Mouse (Mus musculus) mouse trophoblast stem cell (cell line): ENCODE measurements around the gene Myo18b.

ENCODE experiments used
- in situ Hi-C, 2 experiments: fragments of 300-500 bp; cut with MseI, MboI; formaldehyde crosslinking; loops; 2 replicates in 1 of 2; 3 replicates in 1 of 2; pipeline ENCODE4 v1.15.1; 2025

Gene Myo18b

DNA sequence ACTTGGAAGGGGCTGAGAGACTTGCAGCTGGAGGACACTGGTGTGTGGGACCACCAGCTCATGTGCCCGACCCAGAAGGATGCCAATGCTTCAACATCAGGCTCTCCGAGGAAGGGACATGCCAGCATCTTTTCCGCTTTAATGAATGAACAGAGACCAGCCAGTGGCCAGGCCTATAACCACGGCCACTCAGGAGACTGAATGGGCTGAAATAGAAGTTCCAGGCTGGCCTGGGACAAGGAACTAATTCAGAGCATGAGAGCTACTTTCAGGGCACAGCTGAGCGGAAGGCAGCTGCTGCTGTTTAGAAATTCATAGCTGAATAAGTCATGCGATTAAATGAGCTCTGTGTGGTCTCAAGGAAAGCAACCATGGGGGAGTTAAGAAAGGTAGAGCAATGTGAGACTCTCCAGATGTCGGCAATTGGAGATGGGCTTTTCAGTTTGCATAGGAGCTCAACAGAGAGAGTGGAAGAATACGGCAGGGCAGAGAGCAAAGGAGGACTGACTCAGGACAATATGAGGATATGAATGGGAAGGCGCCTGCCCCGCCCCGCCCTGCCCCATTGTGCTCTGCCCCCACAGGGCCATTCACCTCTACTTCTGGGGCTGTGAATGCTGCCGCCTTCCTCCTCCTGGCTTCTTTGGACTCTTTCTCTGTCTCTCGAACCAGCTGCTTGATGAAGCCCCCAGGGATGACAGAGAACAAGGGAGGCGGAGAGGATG is 18.6 kb downstream of the Myo18b start:
- in situ Hi-C loops = loop anchor here in 1 of 2 experiments (5.0 kb wide), 1 partner anchor 180 kb away; no protein-coding TSS in a partner anchor

DNA sequence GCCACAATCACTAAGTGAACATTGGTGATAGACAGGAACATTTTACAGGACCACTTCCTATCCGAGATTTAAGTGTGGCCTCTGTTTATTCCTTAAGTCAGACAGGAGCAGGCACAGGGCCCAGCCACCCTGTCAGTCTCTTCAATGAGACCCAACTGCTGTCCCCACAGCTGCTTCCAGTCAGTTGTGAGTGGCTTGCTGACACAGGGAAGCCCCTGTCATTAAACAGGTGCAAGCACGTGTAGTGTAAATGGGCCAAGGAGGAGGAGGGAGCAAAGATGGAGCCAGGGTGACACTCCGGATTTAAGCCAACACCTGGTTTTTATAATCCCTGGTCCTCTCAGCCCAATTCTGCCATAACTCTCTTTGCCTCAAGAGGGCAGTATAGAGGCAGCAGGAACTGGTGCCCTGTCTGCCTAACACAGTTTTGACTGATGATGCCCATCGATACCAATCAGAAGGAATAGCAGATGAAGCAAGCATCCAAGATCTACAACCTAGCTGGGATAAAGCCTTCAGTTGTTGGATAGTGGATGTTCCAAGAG is 19.2 kb downstream of the Myo18b start:
- in situ Hi-C loops = loop anchor here in 1 of 2 experiments (5.0 kb wide), 1 partner anchor 180 kb away; no protein-coding TSS in a partner anchor

DNA sequence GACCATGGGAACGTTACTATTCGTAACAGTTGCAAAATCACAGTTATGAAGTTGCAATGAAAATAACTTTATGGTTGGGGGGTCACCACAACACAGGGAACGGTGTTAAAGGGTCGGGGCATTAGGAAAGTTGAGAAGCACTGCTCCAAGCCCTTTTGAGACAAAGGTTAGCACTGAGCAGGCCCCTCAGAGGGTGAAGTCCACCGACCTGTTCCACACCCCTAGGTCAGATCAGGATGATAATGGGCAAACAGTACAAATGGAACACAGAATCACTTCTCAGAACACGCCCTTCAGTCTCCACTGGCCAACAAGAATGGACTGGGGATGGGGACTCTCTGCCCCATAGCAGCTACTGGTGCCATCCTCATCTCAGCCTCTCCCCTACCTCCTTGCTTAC is 23.2 kb downstream of the Myo18b start:
- in situ Hi-C loops = loop anchor here in 1 of 2 experiments (5.0 kb wide), 1 partner anchor 184 kb away; no protein-coding TSS in a partner anchor

- in situ Hi-C loops = loop anchor here in 1 of 2 experiments (5.0 kb wide), 1 partner anchor 187 kb away; no protein-coding TSS in a partner anchor
These were observed 25.4 kb downstream of the Myo18b start for GRCm38 (mm10) chr5:112870729-112871128.

- in situ Hi-C loops = no loop called here
These were observed 27.5 kb downstream of the Myo18b start for GRCm38 (mm10) chr5:112868620-112869019.

GRCm38 (mm10) chr5:112864719-112865367 is 31.3 kb downstream of the Myo18b start:
- in situ Hi-C loops = no loop called here

DNA sequence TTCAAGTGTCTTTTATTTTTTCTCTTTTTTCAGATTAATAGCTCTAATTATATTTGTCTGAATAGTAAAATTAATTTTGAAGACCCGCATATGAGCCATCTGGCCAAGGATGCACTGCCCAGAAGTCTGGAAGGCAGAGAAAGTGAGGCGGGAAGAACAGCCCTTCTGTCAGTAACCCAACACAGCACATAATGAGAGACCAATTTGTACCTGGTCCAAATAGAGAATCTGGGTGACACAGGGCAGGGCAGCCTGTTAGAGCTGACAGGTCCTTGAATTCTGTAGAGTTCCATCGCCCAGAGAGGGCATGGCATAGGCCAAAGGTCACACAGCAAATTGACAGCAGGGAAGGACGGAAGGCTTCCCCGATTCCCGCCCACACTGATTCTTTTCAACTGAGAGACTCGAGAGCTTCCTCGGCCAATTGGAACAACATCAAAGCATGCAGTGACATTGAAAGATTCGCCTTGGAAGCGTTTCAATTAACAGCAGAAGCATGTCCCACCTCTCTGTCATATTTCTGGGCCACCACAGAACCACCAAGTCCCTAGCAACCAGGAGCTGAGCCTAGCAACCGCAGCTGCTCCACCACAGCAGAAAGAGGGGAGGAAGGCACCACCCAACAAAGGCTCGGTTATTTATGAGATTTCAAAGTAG is 36.7 kb downstream of the Myo18b start:
- in situ Hi-C loops = no loop called here

GRCm38 (mm10) chr5:112853179-112853578 is 43.0 kb downstream of the Myo18b start:
- in situ Hi-C loops = no loop called here

- in situ Hi-C loops = no loop called here
These were observed 44.8 kb downstream of the Myo18b start for GRCm38 (mm10) chr5:112851389-112851788.

DNA sequence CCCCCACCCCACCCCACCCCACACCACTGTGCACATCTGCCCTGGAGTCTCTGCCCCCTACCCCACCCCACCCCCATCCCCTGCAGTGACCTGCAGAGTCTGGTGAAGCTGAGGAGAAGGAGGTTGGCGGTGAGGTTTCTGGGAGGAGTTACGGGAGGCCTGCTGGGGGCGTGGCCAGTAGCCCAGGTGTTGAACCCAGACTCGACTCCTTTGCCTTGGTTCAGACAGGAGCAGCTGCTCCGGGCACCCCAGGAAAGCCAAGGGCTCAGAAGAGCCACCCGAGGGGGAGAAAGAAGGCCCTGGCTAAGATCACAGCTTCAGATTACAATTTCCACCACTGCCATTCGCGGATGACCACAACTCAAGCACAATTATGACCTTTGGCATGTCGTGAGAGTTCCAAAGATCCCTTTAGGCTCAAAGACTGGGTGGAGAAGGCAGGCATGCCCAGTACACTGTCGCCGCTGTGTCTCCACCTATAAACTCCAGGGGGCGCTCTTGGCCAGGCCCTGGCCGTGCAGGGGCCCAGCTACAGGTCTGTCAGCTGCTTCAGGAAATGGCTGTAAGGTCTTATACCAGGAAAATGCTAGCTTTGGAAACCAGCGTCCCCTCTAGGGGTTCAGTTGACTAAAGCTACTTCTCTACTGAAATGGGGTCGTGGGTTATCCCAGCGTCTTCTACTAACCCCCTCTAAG is 47.4 kb downstream of the Myo18b start:
- in situ Hi-C loops = no loop called here

DNA sequence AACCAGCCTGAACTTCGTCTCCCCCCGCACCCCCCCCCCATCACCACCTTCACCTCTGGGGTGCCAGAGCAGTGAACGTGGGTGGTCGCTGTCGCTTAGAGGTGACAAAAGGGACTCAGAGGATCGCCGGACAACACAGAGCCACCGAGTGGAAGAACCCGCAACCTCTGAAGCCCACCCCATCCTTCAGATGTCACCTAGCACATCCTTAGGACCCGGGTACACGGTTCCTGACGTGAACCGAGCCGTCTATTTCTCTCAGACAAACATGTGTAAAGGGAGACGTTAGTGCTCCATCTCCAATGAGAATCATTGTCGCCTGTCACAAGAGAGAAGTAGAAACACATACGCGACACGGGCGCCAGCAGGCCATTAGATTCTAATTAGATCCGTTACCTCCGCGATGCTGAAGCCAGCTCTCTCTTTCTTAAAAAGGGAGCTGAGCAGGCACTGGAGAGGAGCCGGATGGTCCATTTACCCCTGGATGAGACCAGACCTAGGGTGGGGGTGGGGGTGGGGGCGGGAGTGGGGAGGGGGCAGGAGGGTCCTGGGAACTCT is 48.1 kb downstream of the Myo18b start:
- in situ Hi-C loops = no loop called here

GRCm38 (mm10) chr5:112846146-112846545 is 50.0 kb downstream of the Myo18b start:
- in situ Hi-C loops = no loop called here

DNA sequence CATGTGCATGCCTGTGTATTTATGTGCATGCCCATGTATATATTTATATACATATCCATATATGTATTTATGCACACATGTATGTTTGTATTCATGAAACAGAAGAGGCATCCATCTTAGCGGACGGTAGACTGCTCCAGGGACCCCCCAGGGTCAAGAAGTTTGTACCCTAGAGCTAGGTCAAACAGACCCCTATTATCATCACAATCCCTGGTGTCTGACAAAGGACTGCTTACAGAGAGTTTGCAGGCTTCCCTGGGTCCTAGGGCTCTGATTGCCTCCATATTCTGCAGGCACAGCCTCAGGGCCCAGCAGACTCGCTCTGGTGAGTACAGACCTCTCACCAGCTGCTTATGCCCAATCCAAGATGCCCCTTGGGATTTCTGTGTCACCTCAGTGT is 51.7 kb downstream of the Myo18b start:
- in situ Hi-C loops = no loop called here

GRCm38 (mm10) chr5:112843676-112844257 is 52.4 kb downstream of the Myo18b start:
- in situ Hi-C loops = no loop called here

- in situ Hi-C loops = no loop called here
These were observed 53.5 kb downstream of the Myo18b start for GRCm38 (mm10) chr5:112842696-112843095.

DNA sequence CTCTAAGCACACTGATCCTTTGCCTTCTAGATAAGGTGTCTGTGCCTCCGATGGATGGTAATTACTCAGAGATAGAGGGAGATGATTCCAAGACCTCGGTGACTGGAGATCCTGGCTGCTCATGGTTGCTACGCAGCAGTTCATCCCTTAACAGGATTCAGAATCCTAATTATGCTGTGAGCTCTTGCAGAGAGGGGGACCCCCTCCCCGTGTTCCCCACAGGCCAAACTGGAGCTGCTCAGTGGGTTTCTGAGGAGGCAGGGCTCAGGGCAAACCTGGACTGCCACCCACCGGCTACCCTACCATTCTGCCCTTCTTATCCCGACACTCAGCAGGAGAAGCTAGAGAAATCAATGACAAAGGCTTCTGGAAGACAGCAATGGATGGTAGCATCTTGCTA is 54.3 kb downstream of the Myo18b start:
- in situ Hi-C loops = no loop called here

- in situ Hi-C loops = no loop called here
These were observed 61.3 kb downstream of the Myo18b start for GRCm38 (mm10) chr5:112834896-112835295.

DNA sequence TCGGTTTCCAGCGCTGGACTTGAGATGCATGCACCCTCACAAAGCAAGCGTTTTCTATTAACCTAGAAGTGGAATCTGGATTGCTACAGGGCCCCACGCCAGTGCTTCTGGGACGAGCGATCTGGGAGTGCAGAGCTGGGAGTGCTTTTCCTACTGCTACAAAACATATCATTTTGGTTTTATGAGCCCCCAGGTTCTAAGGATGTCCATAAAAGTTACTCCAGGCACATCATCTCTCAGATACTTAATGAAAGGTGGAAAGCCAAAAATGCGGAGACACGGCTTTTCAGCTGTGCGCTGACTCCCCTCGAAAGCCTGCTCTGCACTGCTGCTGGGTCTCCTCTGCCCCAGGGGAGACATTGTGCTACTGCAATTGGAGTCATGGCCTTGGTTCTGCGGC is 62.3 kb downstream of the Myo18b start:
- in situ Hi-C loops = no loop called here

- in situ Hi-C loops = no loop called here
These were observed 70.9 kb downstream of the Myo18b start for GRCm38 (mm10) chr5:112825091-112825794.

DNA sequence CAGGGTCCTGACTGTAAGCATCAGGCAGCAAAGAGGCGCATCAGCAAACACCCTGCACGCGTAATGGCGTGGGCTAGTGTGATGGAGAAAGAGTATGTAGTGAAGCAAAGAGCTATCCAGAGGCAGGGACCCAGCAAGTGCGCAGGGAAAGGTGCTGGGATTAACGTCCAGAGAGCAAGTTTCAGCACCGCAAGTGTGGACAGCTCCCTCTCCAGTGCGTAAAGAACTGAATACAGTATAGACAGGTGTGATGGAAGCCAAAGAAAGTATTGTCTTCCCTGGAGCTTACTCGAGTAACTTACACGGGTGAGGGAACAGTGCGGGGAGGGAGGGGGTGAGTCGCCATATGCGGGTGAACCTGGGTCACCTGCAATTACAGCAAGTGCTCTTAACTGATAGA is 71.8 kb downstream of the Myo18b start:
- in situ Hi-C loops = no loop called here
